Mouse (Mus musculus): ENCODE data around the gene Sec14l5.

Gene Sec14l5

DNA sequence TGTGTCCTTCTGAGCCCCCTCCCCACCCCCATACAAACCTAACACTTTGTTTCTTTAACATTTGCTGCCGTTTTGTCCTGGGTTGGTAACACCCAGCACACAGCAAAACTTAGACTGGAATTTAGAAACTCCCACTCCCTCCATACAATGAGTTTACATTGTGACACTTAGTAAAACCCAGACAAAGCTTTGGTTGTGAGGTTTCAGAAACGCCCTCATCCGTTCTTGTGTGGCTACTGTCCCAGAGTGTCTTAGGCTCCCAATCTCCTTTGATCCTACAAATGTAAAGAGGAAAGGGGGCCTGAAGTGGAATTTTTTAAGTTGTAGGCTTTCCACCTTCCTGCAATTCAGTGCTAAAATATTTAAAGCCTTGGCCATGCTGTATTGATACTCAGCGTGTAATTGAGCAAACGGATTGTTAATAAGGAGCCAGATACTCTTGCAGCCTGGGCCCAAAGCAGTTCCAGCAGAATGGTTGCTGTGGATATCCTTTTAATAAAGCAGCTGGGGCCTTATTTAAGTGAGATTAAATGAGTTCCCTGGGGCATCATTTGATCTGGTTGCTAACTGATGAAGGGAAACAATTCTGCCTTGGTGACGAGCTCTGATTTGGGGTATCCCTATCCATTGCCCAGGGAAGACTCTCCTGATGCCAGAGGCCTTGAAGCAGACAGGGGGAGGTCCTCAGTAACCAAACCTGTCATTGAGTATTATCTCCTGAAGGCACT is 6.6 kb downstream of the Sec14l5 start:
- DNase-seq (ENCODE audit: low spot score), result no peak

DNA sequence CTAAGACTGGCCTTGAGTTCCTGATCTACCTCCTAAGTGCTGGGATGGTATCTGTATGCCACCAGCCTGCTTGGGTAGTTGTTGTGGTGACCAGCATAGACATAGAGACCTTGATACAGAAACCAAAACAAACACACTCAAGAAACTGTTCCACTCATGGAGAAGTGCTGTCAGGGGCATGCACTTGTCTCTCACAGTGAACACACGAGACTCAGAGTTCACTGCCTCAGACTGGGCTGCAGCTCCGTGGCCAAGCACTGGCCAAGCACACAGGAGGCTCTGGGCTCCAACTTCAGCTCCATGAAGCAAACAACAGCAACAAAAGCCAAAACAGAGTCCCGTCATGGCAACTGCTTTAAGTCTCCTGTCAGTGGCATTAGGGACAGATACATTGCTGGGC is 8.1 kb downstream of the Sec14l5 start:
- DNase-seq (ENCODE audit: low spot score), result no peak

DNA sequence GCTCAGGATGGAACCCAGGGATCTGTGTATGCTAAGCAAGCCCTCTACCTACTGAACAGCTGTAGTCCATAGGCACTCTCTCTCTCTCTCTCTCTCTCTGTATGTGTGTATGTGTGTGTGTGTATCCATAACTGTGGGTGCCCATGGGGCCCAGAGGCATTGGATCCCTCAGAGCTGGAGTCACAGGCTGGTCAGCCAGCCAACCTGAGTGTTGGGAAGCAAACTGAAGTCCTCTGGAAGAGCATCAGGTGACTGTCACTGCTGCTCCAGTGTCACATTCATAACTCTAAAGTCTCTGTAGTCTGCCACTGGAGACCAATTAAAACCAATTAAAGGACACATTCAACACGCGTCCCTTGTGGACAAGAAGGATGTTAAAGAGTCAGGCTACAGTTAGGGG is 9.6 kb downstream of the Sec14l5 start:
- DNase-seq (ENCODE audit: low spot score), result no peak

DNA sequence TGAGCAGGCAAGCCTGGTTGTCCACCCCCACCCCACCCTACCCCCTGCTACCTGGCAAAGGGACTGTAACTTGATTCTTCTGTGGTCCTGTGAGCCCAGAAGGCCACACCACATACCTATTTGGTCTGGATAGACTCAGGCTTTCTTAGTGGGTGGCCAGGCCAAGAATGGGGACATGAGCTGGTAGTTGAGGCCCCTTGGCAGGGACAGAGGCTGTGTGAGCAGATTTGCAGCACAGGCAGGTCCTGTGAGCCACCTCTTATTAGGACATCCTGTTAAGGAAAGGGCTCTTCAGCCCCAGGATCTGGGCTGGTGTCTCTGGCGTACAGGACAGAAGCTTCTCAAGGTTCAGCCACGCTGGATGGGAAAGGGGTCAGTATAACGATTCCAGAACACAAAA is 10.2 kb downstream of the Sec14l5 start:
- DNase-seq (ENCODE audit: low spot score), result no peak

DNA sequence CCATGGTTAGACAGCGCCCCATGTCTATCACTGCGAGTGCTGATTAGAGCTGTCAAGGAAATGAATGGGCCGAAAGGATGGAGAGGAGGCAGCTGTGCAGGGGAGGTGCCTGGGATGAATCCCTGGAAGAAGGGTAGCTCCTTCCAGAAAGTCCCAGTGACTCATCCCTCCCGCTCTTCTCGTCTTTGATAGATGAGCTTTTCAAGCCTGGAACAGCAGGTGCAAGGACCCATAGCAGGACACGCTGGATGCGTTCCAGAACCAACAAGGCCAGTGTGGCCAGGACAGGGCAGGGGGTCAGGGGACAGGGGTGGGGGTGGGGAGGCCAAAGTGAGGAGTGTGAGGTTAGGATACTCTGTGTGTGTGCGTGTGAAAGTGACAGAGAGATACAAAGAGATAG is 12.3 kb downstream of the Sec14l5 start:
- no peak for DNase-seq (ENCODE audit: low spot score)

DNA sequence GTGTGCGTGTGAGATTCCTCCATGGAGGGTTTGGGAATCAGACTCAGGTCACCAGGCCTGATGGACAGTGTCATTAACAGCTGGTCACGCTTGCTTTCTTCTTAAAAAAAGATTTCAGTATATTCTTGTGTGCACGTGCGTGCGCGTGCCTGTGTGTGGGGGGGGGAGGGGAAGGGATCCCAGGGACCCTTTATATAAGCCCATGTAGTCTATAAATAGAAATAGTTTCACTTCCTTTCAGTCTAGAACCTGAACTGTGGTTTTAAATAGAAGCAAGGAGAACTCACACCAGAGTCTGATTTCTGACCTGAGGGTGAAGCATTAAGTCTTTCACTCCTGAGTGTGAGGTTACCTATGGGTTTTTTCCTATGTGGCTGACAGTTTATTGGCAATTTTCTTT is 17.4 kb downstream of the Sec14l5 start:
- DNase-seq (ENCODE audit: low spot score), result no peak

DNA sequence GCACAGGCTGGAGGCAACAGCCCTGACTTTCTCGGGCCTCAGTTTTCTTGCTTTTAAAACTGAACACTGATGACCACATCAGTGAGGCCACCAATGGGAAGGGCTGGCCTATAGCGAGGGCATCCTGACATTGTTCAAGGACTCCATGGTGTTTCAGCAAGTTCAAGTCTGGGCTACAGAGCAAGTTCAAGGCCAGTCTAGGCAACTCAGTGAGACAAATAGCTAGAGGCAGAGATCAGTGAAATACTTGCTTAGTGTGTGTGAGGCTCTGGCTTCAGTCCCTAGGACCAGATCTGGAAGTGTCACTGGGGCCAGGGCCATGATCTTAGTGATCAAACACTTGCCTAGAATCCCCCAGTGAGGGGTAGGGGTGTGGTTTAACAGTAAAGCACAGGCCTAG is 21.1 kb downstream of the Sec14l5 start:
- no peak for DNase-seq (ENCODE audit: low spot score)

DNA sequence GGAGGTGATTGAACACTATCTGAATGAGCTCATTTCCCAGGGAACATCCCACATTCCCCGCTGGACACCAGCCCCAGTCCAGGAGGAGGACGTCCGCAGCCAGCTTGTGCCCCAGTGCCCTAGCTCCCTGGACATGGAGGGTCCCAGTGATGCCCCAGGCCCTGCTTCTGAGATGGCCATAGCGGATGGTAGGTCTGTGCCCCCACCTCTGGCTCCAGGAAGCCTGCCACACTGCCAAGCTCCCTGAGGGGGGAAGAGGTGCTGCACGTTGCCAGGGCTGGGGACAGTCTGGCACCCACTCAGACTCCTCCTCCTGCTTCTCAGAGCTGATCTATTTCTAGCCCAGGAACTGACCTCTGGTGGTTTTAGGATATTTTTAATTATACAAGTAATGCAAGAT is 21.9 kb downstream of the Sec14l5 start:
- no peak for DNase-seq (ENCODE audit: low spot score)

DNA sequence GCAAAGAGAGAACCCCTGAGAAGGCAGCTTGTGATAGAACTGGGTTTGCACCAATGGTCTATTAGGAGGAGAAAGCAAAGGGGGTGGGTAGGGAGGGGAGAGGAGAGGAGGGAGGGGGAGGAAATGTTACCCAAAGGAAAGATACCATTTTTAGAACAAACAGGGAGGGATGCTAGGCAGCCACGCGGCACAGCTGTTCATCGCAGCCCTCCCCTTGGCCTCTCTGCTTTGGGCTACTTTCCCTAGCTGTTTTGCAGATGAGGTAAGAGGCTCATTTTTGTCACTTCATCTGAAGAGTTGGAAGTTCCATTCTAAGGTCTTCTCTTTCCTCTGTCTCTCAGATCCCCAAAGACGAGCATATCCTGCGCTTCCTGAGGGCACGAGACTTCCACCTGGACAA is 25.7 kb downstream of the Sec14l5 start:
- DNase-seq (ENCODE audit: low spot score), result no peak

DNA sequence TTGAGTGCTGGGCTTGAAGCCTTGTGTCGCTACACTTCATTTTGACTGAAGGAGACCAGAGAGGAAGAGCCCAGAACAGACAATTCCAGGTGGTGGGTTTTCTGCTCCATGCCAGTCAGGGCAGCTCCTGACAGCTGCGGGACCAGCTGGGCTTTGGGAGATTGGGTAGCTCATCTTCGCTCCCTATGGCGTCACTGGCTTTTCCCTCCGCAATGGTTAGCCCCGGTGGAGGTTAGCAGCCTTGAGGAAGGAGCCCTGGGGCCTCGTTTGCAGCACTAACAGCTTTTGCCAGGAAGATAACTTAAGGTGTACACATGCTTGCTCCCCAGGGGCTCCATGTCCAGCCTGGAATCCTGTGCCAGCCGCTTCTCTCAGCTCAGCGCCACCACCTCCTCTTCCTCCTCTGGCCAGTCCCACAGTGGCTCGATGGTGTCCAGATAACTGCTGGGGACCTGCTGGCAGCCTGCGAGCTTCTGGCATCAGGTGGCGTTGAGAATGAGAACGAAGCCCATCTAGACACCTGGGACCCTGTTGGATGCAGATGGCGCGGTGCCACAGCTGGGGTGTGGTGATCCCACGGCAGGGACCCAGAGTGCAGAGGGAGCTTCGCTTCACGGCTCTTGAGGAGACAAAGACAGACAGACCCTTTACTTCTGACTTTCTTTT is 36.5 kb downstream of the Sec14l5 start:
- DNase-seq (ENCODE audit: low spot score), result no peak

DNA sequence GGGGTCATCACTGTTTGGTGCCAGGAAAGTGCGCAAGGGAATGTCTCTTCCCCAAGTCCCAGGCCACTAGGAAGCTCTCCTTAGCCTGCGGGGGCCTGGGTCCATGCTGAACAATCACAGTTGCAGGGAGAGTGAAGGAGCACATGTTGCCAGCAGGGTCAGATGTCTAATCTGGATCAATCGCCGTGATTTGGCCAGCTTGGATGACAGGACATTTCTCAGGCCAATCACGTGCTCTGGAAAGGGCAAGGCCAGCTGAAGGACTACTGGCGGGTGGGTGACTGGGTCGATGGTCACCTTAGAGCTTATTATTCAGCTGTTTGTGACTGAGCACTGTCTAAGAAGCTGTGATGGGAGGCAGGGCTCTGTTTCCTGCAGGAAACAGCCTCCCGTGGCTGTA is 37.2 kb downstream of the Sec14l5 start:
- DNase-seq (ENCODE audit: low spot score), result no peak

DNA sequence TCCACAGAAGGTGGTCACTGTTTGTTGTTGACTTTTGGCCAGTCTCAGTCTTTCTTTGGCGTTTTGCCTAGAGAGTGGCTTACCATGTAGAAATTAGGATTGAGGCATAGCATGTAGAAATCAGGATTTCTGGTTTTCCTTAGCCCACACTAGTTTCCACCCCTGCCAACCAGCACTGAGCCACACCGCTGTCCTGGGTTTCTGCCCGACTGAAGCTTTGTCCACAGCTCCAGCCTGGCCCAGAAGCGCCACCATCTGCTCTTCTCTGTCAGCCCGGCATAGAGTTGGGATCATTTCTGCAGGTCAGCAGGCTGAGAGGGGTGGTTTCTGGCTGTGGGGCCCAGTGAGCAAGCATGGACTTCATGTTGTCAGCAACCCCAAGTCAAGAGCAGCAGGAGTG is 38.0 kb downstream of the Sec14l5 start:
- DNase-seq (ENCODE audit: low spot score), result no peak

DNA sequence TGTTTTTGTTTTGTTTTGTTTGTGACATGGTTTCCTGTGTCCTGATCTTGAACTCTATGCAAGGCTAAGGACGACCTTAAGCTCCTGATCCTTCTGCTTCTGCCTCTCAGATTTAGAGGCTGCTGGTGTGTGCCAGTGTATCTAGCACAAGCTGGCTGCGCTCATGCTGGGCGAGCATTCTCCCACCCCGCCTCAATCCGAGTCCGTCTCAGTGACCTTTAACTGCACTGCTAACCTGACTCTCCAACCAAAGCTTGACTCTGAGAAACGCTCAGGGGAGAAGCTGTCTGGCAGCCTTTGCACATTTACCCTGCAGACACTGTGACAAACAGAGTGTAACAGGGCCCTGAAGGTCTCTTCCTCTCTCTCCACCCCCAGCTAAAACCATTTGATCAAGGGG is 38.8 kb downstream of the Sec14l5 start:
- DNase-seq (ENCODE audit: low spot score), result no peak

DNA sequence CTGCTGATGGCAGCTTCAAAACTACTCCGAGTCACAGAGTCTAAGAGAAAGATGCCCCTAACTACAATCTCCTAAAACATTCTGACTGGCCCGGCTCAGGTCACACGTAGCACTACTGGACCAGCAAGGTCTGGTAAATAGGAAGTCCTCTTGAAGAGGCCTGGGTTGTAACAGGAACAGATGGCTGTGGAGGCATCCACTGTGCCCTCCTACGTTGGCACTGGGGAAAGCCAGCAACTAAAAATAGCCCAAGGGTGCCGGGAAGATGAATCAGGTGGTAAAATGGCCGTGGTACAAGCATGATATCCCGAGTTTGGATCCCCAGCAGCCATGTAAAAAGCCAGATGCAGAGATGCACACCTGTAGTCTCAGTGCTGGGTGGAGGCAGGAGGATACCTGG is 39.3 kb downstream of the Sec14l5 start:
- DNase-seq (ENCODE audit: low spot score), result no peak

DNA sequence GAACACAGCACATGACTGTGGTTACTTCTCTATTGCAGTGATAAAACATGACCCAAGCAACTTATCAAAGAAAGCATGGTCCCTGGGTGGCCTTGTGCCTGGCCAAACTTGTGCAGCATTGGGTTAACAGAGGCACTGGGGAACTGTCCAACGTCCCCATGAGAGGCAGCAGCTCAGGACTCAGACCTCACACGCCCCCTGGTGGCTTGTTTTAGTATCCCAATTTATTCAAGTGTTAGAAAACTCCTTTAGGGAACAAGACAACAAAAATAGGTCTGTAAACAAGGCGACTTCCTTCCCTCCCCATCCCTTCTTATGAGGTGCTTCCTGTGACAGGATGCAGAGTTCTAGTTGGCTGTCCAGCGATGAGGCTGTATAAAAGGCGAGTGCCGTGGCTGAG is 48.2 kb downstream of the Sec14l5 start:
- peak; percentile 29 for DNase-seq (ENCODE audit: low spot score)

DNA sequence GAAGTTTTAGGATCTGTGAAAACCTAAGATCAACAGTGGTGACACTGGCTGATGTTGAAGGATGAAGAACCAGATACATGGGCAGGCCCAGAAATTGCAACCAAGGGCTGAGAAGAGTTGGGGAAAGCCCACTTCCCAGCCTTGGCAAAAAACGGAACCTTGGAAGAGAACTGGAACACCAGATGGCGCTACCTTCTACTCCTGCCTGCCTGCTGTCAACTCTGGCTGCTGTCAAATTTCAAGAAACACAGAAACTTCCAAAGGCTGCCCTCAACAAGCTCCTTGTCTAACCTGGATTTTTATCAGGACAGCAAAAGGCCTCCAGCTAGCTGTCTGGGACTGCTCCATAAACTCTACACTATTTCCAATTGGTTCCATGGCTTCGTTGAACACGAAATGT is 55.8 kb downstream of the Sec14l5 start:
- peak; percentile 37 for DNase-seq (ENCODE audit: low spot score)

DNA sequence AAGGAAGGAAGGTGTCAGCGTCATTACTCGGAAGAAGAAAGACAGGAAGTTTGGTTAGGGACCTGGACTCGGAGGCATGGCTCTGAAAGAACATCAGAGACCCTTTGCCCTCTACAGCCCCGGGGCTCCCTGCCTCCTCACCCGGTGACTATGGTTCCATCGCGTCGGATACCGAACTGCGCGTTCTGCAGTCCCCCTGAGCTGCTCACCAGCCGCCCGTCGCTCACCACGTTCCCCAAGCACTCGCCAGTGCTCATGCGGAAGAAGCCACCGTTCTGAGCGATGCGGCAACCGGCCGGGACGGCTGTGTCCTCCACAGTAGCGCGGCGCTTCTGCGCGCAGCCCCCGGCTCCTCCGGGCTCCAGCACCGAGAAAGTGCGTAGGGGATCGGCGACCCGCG is 56.3 kb downstream of the Sec14l5 start:
- DNase-seq (ENCODE audit: low spot score), result peak; percentile 11

DNA sequence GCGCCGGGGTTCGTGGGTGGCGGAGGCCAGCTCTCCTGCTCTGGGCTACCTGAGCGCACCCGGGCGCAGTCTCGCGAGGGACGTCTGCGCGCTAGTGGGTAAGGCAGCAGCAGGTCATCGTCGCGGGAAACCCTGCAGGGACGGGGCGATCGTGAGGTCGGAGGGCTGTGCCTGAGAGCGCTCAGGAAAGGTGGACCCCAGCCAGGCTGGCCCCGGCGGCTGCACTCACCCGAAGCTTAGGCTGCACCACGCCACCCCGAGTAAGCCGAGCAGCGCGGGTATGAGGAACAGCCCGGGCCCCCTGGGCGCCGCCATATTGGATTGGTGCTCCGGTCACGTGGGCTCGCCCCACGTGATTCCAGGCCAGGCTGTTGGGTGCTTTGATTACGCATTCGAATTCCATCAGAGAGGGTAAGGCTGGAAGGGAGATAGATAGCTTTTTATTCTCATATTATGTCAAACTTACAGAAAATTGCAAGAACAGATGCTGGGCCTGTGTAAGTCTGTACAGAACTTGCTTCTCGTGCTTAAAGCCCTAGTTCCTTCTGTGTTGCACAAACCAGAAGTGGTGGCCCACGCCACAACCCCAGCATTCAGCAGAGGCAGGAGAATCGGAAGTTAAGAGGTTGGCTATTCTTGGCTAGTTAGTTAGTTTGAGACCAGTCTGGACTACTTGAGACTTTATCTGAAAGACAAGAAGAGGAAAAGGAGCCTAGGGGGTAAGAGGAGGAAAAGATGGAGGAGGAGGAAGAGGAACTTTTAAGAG is 56.9 kb downstream of the Sec14l5 start, which contains the start of gene Nagpa:
TSS of gene Nagpa (minus strand) at position 345 of the 766 bp plus-strand sequence.
- peak; percentile 81 for DNase-seq (ENCODE audit: low spot score)

DNA sequence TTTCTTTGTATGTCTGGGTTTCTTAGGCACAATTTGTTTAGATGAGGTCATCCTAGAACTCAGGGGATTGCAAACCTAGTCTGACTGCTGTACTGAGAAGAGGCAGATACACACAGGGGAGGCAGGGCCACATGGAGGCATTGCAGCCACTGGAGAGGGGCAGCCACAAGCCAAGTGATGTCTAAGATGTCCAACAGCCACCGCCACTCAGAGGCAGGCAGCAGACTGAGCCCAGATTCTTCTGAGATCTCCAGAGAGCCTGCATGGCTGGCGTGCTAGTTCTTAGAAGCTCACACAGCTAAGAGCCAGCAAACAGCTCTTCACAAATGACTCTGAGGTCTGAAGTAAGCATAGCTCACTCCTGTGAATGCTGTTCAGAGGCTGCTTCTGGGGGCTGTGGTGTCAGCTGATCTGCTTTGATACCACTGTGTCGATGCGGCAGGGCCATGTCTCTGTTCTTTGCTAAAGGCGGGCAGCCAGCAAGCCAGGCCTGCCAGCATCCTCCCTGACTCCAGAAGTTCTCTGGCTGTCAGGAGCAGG is 58.6 kb downstream of the Sec14l5 start:
- no peak for DNase-seq (ENCODE audit: low spot score)

DNA sequence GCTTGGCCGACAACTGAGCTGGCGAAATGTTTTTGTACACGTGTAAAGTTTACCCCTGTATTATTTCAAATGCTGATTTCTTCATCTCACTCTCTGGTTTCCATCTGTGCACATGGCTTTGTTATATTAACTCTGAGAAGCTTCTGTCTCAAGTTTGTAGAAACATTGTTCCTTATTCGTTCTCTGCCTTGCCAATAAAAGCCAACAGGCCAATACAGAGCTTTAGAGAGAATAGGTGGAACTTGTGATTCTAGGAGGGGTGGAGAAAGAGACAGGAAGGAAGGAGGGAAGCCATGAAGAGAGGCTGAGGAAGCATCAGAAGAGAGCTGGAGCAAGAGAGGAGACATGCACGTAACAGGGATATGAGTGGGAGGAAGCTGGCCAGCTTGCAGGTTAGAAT is 59.1 kb downstream of the Sec14l5 start:
- DNase-seq (ENCODE audit: low spot score), result no peak

DNA sequence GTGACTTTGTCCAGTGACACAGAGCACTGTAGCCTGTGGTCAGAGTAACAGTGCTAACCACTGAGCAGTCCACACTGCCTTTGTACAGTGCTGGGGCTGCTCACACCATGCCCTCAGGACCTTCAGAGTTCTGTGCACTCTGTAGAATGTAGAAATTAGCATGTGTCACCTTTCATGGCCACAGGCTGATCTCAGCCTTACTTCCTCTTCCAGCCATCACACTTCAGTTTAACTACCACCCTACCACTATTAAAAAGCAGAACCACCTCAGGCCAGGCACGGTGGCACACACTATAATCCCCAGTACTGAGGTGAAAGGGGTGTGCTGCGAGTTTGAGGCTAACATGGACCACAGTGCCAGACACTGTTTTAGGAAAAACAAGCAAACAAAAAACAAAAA is 63.5 kb downstream of the Sec14l5 start:
- DNase-seq (ENCODE audit: low spot score), result no peak

DNA sequence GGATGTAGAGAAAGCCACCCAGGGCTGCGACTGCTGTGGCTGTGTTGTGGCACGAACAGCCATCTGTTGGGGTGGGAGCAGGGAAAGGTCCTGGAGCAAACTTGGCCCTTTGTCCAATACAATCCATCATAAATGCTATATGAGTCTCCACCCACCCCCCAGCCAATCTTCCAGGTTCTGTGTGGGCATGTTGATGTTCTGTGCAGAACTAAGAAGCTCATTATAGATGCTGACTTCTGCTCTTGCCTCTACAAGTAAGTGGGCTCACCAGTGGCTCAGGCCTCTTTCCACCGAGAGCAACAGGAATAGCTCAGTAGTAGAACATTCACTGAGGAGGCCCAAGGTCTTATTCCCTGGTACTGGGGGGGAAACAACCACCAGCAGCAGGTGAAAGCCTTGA is 65.2 kb downstream of the Sec14l5 start:
- no peak for DNase-seq (ENCODE audit: low spot score)

DNA sequence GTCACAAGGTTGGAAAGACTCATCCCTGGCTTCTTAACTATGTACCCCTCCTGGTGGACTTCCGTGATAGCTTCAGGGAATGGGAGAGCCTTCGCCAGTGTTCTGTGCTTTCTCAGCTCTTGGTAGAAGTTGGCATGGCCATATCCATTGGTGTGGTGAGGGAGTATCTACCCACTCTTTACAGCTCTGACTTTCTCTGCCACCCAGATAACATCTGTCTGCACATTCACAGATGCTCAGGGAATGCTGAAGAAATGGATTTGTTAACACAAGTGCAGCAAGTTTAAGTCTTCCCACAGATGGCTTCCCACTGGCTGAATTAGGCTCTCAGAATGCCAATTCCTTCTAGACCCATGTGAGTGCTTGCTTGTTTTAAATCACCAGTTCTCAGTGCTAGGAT is 67.2 kb downstream of the Sec14l5 start:
- no peak for DNase-seq (ENCODE audit: low spot score)
